Mouse (Mus musculus) limb, embryonic 15.5 days (tissue): ENCODE measurements at regions not wholly inside any gene's neighbourhood (a gene's known extent, or its start where the extent isn't known, plus 50 kb on each side); places are given as distances from the start of the nearest gene placed in this dataset.
A peak's percentile ranks its signal among the peaks of the same experiment; 100 is the strongest.

Experiments
- ATAC-seq: fragments of 200-750 bp; cut with Nextera tagmentation; 2 replicates; pipeline ENCODE4 v1.8.0; 2017; ENCODE audit warnings: low read depth, moderate TSS enrichment; ENCODE audit not compliant: insufficient number of reproducible peaks, low FRiP score, low TSS enrichment
- H3K27ac ChIP-seq: fragments of 300-500 bp; sonication (generic); 2 replicates; pipeline ENCODE4 v1.5.1; 2015; ENCODE audit warnings: moderate library complexity, mild to moderate bottlenecking, inconsistent platforms
- H3K27me3 ChIP-seq: fragments of 300-500 bp; sonication (generic); 2 replicates; pipeline ENCODE4 v1.6.1; 2015; ENCODE audit warnings: inconsistent platforms
- H3K36me3 ChIP-seq: fragments of 300-500 bp; sonication (generic); 2 replicates; pipeline ENCODE4 v1.6.1; 2015; ENCODE audit warnings: inconsistent platforms
- H3K4me1 ChIP-seq: fragments of 300-500 bp; sonication (generic); 2 replicates; pipeline ENCODE4 v1.6.1; 2015; ENCODE audit warnings: inconsistent platforms
- H3K4me2 ChIP-seq: fragments of 300-500 bp; sonication (generic); 2 replicates; pipeline ENCODE4 v1.6.1; 2015; ENCODE audit warnings: mild to moderate bottlenecking, inconsistent platforms
- H3K4me3 ChIP-seq: fragments of 300-500 bp; sonication (generic); 2 replicates; pipeline ENCODE4 v1.5.1; 2015; ENCODE audit warnings: mild to moderate bottlenecking, inconsistent platforms
- H3K9ac ChIP-seq: fragments of 300-500 bp; sonication (generic); 2 replicates; pipeline ENCODE4 v1.6.1; 2015; ENCODE audit warnings: inconsistent platforms
- H3K9me3 ChIP-seq: fragments of 300-500 bp; sonication (generic); 2 replicates; pipeline ENCODE4 v1.6.1; 2016; ENCODE audit warnings: inconsistent platforms
- WGBS: fragments of 180-500 bp; shearing (Covaris S2); methylation state at CpG from one replicate; pipeline ENCODE4 v1.1.7; 2015; 5-methylcytosine and 5-hydroxymethylcytosine counted together

DNA sequence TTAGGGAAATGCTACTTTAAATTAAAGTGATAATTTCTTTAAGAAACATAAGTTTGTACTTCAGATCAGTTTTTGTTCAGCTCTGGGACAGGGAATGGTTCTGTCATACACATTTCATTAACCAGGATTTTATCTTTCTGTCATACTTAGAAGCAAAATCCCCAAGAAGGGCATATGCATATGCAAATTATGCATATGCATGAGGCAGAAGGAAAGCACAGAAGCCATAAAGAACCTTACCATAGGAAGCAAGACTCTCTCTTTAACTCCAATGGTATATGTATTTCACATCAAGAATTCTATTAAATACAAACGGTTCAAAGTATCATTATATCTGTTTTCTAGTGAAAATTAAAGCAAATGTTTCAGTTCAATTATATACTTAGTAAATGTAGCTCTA lies 381.5 kb downstream of the Kcnj3 start:
- Histone ChIP-seq H3K4me3 (no peak overlapping the region), H3K9ac (no peak overlapping the region), H3K36me3 (no peaks in the 10 kb centered on the region), H3K9me3 (no peaks in the 10 kb centered on the region), H3K4me2 (no peak overlapping the region), H3K27ac (no peak overlapping the region), H3K4me1 (no peaks in the 10 kb centered on the region), H3K27me3 (no peaks in the 10 kb centered on the region)
- no peak for ATAC-seq
- WGBS, result 68% methylated on average over 1 of the region's 1 CpGs

DNA sequence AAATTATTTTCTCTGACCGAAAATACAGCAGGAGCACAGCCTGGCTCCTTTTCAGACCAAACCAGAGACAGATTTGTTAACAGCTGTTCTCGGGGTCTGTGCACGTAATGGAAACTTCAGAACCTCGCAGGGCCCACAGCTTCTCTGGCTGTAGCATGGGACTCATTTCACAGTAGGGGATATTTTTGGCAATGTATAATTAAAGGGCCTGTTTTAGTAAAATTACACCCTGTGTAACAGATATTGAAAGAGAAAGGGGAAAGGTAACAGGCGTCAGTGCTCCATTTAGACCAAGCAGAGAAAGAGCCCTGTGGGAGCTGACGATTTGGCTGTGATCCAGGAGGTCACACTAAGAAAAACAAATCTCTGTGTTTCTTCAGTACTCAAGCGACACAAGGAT lies 382.4 kb downstream of the Kcnj3 start:
- Histone ChIP-seq H3K36me3 (no peaks in the 10 kb centered on the region), H3K4me1 (no peaks in the 10 kb centered on the region), H3K27ac (no peak overlapping the region), H3K4me2 (peak overlapping the region; percentile 24; the same call in 1 of the 2 replicates), H3K9me3 (no peaks in the 10 kb centered on the region), H3K27me3 (no peaks in the 10 kb centered on the region), H3K9ac (no peak overlapping the region), H3K4me3 (no peak overlapping the region)
- ATAC-seq, result 0 out of 2 replicates have a peak, but pooled peaks have one; percentile 30
- 13% methylated on average over 7 of the region's 7 CpGs for WGBS

- no peaks in the 10 kb centered on the region for H3K4me1 ChIP-seq
- no peaks in the 10 kb centered on the region for H3K27me3 ChIP-seq
- H3K4me2 ChIP-seq, result no peak overlapping the region
- H3K9ac ChIP-seq, result no peak overlapping the region
- no peaks in the 10 kb centered on the region for H3K9me3 ChIP-seq
- ATAC-seq, result no peak
- no peaks in the 10 kb centered on the region for H3K36me3 ChIP-seq
- no peak overlapping the region for H3K27ac ChIP-seq
- H3K4me3 ChIP-seq, result no peak overlapping the region
These were observed 387.0 kb downstream of the Kcnj3 start for GRCm38 (mm10) chr2:55822726-55823125.

DNA sequence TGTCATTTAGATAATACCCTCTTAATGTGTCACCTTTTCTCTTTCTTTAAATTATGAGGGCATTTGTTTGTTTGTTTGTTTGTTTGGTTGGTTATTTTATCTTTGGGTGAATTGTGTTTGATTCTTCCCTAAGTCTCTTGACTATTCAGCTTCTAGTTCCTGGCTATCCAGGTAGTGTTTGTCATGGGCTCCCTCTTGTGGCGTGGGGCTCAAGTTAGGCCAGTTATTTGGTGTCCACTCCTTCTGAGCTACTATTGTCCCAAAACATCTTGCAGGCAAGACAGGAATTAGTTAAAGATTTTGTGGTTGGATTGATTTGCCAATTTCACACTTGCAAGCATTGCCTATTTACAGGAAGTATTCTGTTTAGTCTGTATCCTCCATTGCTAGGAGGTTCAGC lies 405.8 kb downstream of the Kcnj3 start:
- Histone ChIP-seq H3K4me3 (no peak overlapping the region), H3K9me3 (no peaks in the 10 kb centered on the region), H3K4me1 (no peaks in the 10 kb centered on the region), H3K27me3 (no peaks in the 10 kb centered on the region), H3K36me3 (no peaks in the 10 kb centered on the region), H3K4me2 (no peak overlapping the region), H3K9ac (no peak overlapping the region), H3K27ac (no peak overlapping the region)
- 45% methylated on average over 1 of the region's 1 CpGs for WGBS
- ATAC-seq, result no peak

GRCm38 (mm10) chr2:55846832-55847382 lies 411.1 kb downstream of the Kcnj3 start:
- Histone ChIP-seq H3K4me1 (no peaks in the 10 kb centered on the region), H3K27ac (no peak overlapping the region), H3K9me3 (no peaks in the 10 kb centered on the region), H3K4me3 (no peak overlapping the region), H3K4me2 (no peak overlapping the region), H3K27me3 (no peaks in the 10 kb centered on the region), H3K36me3 (no peaks in the 10 kb centered on the region), H3K9ac (no peak overlapping the region)
- ATAC-seq, result no peak
- 30% methylated on average over 3 of the region's 3 CpGs for WGBS

GRCm38 (mm10) chr2:55862479-55862878 lies 426.7 kb downstream of the Kcnj3 start:
- H3K4me3 ChIP-seq, result no peak overlapping the region
- 61% methylated on average over 1 of the region's 1 CpGs for WGBS
- no peaks in the 10 kb centered on the region for H3K36me3 ChIP-seq
- no peak overlapping the region for H3K9ac ChIP-seq
- no peaks in the 10 kb centered on the region for H3K27me3 ChIP-seq
- H3K4me2 ChIP-seq, result no peak overlapping the region
- H3K9me3 ChIP-seq, result no peaks in the 10 kb centered on the region
- ATAC-seq, result no peak
- H3K27ac ChIP-seq, result no peak overlapping the region
- no peaks in the 10 kb centered on the region for H3K4me1 ChIP-seq

DNA sequence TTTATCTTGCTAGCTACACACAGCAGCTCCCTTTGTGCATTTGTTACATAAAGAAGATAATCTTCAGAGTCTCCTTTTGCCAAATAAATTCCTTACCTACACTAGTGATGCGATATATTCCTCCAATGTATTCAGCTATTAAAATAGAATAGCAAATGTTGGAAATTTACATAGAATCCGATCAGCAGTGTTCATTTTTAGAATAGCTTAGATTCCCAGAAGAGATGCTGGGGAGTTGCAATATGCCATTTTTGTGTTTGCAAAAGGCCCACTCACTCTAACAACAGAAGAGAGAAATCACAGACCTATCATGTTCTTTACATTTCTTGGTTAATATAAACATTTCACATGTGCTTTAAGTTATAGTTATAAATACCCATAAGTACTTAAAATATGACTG lies 454.2 kb downstream of the Kcnj3 start:
- Histone ChIP-seq H3K4me2 (no peak overlapping the region), H3K36me3 (no peaks in the 10 kb centered on the region), H3K27ac (no peak overlapping the region), H3K9ac (no peak overlapping the region), H3K4me1 (no peaks in the 10 kb centered on the region), H3K27me3 (no peaks in the 10 kb centered on the region), H3K4me3 (no peak overlapping the region), H3K9me3 (no peaks in the 10 kb centered on the region)
- 86% methylated on average over 2 of the region's 2 CpGs for WGBS
- no peak for ATAC-seq

GRCm38 (mm10) chr2:55892821-55893535 lies 457.2 kb downstream of the Kcnj3 start:
- Histone ChIP-seq H3K9ac (no peak overlapping the region), H3K27me3 (no peaks in the 10 kb centered on the region), H3K4me3 (no peak overlapping the region), H3K4me2 (no peak overlapping the region), H3K9me3 (no peaks in the 10 kb centered on the region), H3K27ac (no peak overlapping the region), H3K4me1 (no peaks in the 10 kb centered on the region), H3K36me3 (no peaks in the 10 kb centered on the region)
- WGBS, result 70% methylated on average over 1 of the region's 1 CpGs
- ATAC-seq, result no peak

DNA sequence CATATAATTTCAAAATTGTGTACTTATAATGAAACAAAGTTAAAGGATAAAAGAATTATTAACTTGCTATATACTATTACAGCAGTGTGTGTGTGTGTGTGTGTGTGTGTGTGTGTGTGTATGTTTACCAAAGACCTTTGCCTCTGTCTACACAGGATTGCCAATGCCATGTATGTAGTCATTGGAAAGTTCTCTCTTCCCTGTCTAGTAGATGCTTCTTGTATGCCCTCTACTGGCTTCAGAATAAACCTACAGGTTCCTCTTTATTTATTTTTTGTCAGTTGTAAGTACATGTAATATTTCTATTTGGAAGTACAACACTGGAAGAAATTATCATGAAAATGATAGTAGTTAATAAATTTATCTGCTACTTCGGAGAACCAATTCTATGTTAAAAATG lies 484.5 kb downstream of the Kcnj3 start:
- no peaks in the 10 kb centered on the region for H3K4me1 ChIP-seq
- H3K4me3 ChIP-seq, result no peak overlapping the region
- 77% methylated on average over 1 of the region's 1 CpGs for WGBS
- no peaks in the 10 kb centered on the region for H3K9me3 ChIP-seq
- no peaks in the 10 kb centered on the region for H3K36me3 ChIP-seq
- H3K4me2 ChIP-seq, result no peak overlapping the region
- ATAC-seq, result no peak
- H3K27me3 ChIP-seq, result no peaks in the 10 kb centered on the region
- H3K9ac ChIP-seq, result no peak overlapping the region
- no peak overlapping the region for H3K27ac ChIP-seq
